Mouse (Mus musculus): ENCODE data around the gene Slc8a3. TPM values are rescaled to one million over a fixed set of nuclear protein-coding genes. Genes with fewer than 3 reads are reported as not detected.
"Not testable (repeated sequence)": the region's sequence is repeated elsewhere in the genome, so short reads cannot be mapped to it uniquely, and the experiment has no call there.

Slc8a3 gene
- not detected for polyA plus RNA-seq (2017; shearing (Covaris generic))

DNA sequence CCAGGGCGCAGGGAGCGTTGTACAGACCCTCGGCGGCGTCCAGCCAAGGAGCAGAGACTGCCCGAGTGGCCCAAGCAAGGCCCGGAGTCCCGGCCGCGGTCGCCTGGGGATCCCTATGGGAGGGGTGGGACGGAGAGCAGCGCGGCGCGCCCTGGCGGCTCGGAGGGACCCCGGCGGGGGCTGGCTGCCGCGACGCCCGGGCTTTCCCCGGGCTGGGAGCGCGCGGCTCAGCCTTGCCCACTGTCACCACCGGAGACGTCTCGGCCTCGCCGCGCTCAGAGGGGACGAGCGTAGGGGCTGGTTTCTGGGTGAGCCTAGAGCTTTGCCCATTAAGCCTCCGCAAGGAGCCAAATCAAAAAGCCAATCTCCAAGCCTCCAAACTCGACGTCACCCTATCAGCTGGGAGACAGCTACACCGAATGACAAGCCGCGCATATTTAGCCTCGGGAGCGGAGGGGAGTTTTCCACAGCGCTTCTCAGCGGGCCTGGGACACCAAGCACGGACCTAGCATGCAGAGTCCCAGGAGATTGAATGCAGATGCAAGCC is at the start of gene Slc8a3:
Gene Slc8a3, minus strand, starts transcription at position 306 of the 547 bp plus-strand sequence.
- ATAC-seq = no peak

DNA sequence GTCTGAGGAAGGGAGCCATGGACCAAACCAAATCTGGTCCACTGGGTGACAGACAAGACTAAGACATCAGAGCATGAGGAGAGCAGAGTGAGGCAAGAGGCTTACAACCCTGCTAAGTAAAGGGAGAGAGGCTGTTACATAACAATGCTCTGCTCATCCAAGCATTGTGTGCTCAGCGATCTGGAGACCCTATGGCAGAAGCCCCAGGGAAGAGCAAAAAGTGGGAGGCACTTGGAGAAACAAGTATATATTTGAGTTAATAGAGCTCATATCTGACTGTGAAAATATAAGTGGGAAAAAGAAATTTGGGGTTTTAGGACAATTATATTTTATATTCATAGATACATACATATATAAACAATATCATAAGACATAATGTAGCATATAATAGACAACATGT is 46.4 kb upstream of the Slc8a3 start, which contains the start of gene Gm4787:
Gene Gm4787, minus strand, starts transcription at position 101 of the 400 bp plus-strand sequence.
- ATAC-seq = not testable (repeated sequence)

- ATAC-seq = no peak
Observed at GRCm38 (mm10) chr12:81333841-81334240, 861 bp upstream of the Slc8a3 start.

DNA sequence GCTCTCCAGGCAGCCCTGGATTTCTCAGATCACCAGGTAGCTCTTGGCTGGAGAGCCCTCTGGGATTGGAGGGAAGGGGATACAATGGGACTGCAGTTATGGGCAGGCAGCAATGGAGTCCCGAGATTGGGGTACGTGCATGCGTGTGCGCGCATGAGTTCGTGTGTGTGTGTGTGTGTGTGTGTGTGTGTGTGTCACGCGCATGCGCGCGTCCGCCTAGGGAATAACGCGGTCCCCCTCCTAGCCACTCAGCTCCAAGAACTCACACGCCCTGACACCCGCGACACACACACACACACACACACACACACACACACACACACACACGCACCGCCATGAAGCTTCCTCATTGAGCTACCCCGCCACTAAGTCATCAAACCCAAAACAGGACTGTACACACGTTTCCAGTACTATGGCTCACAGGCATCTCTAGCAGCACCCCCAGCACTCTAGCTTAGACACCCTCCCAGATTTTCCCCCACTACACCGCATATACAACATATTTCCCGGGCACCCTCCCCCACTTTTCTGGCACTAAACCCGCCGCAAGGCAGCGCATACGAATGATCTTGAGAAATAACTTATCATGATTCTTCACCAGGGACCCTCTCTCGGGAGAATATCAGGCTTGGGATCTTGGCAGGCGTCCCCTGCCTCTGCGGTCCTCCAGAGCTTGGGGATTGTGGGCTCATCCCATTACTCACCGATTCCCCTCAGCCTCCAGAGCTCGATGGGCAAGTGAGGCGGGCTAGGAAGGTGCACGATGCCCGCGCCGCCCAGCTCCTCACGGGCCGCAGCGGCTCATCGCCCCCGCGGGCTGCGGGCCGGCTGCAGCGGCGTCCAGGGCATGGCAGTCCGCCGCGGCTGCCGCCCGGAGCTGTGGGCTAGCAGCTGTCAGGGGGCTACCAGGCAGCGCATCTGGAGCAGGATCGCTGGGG is 774 bp downstream of the Slc8a3 start:
- ATAC-seq = no peak

GRCm38 (mm10) chr12:81331046-81331638 is 1.8 kb downstream of the Slc8a3 start:
- ATAC-seq = no peak

DNA sequence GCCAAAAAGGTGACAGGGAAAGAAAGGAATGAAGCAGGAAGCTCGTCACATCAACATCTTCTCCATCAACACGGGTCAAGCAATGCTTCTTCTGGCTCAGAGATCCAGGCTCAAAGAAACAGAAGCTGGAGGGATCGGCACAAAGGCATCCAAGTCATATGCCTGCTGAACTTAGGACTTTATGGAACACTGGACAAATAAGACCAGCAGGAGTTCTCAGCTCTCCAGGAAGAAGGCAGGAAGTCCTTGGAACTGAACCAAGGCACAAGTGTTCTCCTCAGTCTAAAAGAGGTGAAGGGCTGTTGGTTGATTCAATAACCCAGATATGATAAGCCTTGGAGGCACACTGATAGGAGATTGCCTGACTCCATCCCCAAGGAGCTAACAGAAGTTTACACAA is 8.0 kb downstream of the Slc8a3 start:
- no peak for ATAC-seq

GRCm38 (mm10) chr12:81324116-81324515 is 8.9 kb downstream of the Slc8a3 start:
- ATAC-seq = no peak

- ATAC-seq = no peak
Observed at GRCm38 (mm10) chr12:81321021-81321420, 12.0 kb downstream of the Slc8a3 start.

DNA sequence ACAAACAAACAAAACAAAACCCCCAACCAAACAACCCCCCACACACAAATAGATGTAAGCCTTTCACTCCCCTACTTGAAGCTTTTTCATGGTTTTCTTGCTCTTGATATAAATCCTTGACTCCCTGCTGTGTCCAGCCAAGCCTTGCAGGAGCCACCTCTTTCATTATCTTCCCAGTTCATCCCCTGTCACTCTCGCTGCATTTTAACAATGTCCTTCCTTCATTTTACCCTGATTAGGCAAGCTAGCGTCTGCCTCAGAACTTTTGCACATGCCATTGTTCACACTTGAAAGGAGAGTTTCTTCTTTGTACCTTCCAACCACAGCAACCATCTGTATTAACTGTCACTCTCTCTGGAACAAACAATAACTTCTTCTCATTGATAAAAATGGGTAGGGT is 15.2 kb downstream of the Slc8a3 start:
- ATAC-seq = no peak

GRCm38 (mm10) chr12:81315953-81316352 is 17.0 kb downstream of the Slc8a3 start:
- no peak for ATAC-seq

DNA sequence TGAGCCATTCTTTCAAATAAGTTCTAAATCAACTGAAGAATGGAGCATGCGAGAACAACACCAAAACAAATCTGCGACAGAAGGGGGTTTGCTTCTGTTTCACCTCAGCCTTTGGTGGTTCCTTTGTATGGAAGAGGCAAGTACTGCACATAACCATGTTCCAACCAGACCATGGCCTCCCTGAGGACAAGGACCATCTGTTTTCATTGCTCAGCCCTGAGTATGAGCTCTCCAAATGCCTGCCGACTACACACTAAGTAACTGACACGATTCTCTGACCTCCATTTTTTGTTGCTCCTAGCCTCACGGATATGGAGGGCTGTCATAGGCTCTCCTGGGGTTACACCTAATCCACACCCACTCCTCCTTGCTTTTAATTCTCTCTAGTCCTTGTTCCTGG is 29.4 kb downstream of the Slc8a3 start:
- no peak for ATAC-seq

DNA sequence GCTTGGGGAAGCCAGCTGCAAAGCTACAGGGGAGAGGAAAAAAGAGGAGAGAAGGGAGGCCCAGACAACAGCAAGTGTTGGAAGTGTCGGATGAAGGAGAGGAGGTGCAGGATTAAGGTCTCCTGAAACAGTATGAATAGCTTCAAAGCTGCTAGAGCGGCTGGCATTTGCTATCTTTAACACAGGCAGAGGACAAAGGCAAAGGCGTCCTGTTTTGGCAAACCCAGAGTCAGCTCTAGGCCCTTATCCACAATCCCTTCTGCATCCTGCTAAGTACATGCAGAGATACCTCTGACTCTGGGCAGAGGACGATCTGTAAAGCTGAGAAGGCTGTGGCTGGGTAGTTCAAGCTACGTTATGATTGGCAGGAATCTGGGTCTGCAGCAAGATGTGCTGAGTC is 38.4 kb downstream of the Slc8a3 start:
- ATAC-seq = no peak

DNA sequence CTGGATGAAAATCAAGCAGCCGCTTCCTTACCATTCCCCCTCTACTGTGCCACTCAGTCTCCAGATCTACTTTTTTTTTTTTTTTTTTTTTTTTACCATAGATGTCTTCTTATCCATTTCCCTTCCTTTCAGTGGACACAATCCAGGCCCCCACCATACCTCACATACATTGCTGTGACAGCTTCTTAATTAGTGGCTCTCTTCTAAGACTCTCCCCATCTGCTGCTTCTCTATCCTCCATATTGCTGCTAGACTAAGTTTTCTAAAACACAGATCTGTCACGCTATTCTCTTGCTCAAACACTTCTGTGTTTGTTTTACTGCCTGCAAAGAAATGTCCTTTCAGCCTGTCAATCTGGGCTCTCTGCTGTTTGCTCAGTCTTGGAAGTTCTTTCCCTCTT is 54.9 kb downstream of the Slc8a3 start:
- no peak for ATAC-seq

DNA sequence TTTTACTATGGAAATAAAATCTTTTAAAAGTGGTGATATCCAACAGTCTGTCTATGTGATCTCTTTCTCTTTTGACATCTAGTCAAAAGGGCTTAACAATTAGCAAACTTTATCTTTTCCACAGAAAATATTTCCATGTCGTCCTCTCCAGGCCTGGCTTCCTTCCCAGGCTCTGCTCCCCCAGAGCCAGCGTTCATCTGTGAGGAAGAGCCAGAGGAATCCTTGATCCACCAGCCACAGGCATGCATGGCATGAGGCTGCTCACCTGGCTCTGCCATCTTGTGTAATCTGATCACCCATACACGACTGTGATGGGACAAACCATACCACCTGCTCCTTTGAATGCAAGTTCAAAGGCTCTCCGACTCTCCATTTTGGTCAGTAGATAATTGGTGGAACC is 58.4 kb downstream of the Slc8a3 start:
- no peak for ATAC-seq

DNA sequence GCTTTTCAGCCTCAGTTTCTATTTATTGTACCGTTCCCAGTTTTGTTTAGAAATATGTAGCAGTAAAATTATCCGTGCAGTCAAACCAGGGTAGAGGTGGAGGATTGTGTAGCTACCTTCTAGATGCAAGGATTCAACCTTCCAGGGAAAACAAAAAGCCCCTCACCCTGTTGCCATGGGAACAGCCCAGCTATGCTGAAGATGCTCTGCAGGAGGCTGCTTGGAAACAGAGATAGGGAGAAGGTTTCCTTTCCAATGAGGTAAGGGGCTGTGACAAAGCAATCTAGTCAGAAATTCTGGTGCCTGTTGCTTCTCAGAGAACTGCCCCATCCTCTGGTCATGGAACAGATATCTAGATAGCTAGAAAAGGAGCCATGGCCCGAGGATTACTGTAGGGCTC is 59.6 kb downstream of the Slc8a3 start:
- no peak for ATAC-seq

DNA sequence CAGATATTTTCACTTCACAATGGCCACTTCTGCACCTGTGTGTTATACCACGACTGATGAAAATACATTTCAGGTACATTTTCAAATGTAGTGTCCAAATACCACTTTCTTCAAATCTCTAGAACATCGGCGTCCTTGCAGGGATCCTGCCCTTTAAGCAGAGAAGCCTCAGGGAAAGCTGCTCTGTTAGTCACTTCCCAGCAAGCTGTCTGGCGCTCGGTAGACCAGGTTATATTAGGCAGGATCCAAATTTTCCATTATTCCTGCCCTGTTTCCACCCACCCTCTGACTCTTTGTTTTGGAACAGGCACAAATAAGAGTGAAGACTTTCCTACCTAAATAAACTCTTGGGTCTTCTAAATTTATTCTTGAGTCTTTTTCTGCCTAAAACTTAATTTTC is 63.7 kb downstream of the Slc8a3 start:
- ATAC-seq = no peak

GRCm38 (mm10) chr12:81262821-81263220 is 70.2 kb downstream of the Slc8a3 start:
- ATAC-seq = no peak

GRCm38 (mm10) chr12:81258215-81258614 is 74.8 kb downstream of the Slc8a3 start:
- ATAC-seq = no peak

- no peak for ATAC-seq
Observed at GRCm38 (mm10) chr12:81245411-81245810, 87.6 kb downstream of the Slc8a3 start.

DNA sequence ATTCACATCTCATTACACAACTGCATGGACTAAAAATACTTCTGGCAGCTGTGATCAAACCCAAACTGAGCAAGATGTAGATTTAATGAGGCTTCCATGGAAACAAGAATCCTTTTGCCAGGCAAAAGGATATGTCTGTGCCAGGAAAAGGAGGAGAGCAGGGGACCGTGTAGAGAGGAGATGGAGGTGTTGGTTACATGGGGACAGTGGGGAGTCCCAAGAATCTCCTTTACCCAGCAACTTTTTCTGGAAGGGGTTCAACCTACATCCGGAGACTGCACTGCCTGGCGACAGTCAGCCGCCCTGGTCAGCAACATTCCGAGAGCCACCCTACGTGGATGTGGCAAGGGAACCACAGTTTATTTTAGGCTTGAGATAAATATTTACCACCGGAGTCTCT is 88.0 kb downstream of the Slc8a3 start:
- ATAC-seq = no peak

DNA sequence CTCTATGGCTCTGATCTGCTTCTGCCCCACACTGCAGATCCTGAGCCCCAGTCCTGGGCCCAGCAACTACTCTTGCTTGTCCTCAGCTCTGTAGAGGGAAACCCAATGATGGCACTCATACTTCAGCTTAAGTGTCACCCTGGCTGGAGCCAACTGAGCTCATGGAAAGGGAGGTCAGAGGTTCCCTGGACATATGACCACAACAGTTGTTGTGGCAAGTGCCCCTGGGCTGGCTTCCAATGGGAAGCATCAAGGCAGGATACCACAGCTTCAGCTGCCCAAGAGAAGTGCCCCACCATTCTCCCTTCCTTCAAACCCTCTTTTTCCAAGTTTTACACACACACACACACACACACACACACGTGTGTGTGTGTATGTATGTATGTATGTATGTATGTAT is 88.5 kb downstream of the Slc8a3 start:
- ATAC-seq = no peak

DNA sequence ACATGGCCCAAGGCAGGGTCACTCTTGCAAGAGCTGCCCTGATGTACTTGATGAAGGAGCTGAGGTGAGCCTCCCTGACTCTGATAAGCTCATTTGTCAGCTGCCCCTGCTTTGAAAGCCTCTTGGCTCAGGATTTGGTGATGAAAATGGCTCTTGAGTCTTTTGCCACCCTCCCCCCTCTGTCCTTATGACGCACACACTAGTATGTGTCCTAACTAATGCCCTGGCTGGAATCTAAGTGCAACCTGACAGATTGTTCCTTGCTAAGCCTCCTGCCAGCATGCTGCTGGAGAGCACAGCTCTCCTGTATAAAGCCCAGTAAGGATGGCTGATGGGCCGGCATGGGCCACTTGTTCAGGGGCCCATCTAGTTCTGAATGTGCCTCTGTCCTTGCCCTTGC is 91.3 kb downstream of the Slc8a3 start:
- ATAC-seq = no peak

DNA sequence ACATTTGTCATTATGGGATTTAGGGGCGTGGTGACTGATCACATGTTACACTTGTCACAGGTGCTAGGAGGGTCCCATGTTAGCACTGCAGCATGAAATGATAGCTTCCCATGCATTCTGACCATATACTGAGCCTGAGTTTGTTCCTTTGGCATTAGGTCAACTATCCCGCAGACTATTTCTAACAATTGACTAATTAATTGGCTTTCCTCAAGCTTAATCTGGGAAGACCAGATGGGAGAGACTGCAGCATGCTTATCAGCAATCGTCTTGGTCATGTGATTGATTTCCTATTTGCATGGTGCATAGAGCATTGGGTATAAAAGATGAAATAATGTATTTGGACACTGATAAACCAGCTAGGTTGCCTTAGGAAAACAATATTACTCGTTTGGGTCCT is 91.9 kb downstream of the Slc8a3 start:
- ATAC-seq = no peak

DNA sequence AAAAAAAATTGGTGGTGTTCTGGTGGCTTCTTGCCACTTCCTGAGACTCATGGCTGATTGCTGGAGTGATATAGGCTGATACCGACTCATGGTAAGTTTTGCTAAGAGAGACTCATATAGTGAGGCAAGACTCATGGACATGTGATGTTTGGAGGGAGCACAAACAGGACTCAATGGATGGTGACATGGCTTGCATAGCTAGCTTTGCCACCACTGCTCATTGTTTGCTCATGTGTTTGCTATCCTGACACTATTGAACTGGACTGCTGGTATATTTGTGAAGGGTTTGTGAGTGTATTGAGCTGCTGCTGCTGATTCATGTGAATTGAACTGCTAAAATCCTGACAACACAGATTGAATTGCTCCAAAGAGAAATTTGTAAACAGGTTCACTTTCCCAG is 95.8 kb downstream of the Slc8a3 start:
- ATAC-seq = no peak
